Mouse (Mus musculus) lung, embryonic 16.5 days (tissue): ENCODE results near the gene Armc2. TPM values are rescaled to one million over a fixed set of nuclear protein-coding genes. Genes with fewer than 3 reads are reported as not detected.

ENCODE experiments used
- ATAC-seq: fragments of 200-750 bp; cut with Nextera tagmentation; 2 replicates; pipeline ENCODE4 v1.8.0; 2017; ENCODE audit warnings: low read depth, mild to moderate bottlenecking, moderate library complexity
- H3K27ac ChIP-seq: fragments of 300-500 bp; sonication (generic); 2 replicates; pipeline ENCODE4 v1.5.1; 2014; ENCODE audit warnings: mild to moderate bottlenecking, control low read depth, low read length
- H3K27me3 ChIP-seq: fragments of 300-500 bp; sonication (generic); 2 replicates; pipeline ENCODE4 v1.6.1; 2014; ENCODE audit warnings: low read depth, low read length, mixed read lengths; ENCODE audit not compliant: control insufficient read depth, insufficient read depth
- H3K36me3 ChIP-seq: fragments of 300-500 bp; sonication (generic); 2 replicates; pipeline ENCODE4 v1.6.1; 2014; ENCODE audit warnings: low read length; ENCODE audit not compliant: control insufficient read depth, insufficient read depth
- H3K4me1 ChIP-seq: fragments of 300-500 bp; sonication (generic); replicated peaks from 2 replicates; pipeline ENCODE4 v1.6.1; 2014; ENCODE audit warnings: low read length, mixed read lengths; ENCODE audit not compliant: control insufficient read depth, insufficient read depth
- H3K4me2 ChIP-seq: fragments of 300-500 bp; sonication (generic); 2 replicates; pipeline ENCODE4 v1.6.1; 2014; ENCODE audit warnings: low read depth, low read length, control low read depth
- H3K4me3 ChIP-seq: fragments of 300-500 bp; sonication (generic); 2 replicates; pipeline ENCODE4 v1.5.1; 2014; ENCODE audit warnings: mild to moderate bottlenecking, low read length, control low read depth
- H3K9ac ChIP-seq: fragments of 300-500 bp; sonication (generic); 2 replicates; pipeline ENCODE4 v1.6.1; 2014; ENCODE audit warnings: low read length, control low read depth
- H3K9me3 ChIP-seq: fragments of 300-500 bp; sonication (generic); 2 replicates; pipeline ENCODE4 v1.6.1; 2016; ENCODE audit warnings: low read length; ENCODE audit not compliant: control insufficient read depth
- WGBS: fragments of 180-500 bp; shearing (Covaris S2); extraction: QIAGEN DNeasy Blood & Tissue Kit; methylation state at CpG from one replicate; pipeline ENCODE4 v1.1.7; 2014; 5-methylcytosine and 5-hydroxymethylcytosine counted together
- polyA plus RNA-seq: library from polyadenylated mRNA; unstranded; fragments of >200 nt; fragmentation: Nextera tagmentation; extraction: Ambion mirVana; gene quantifications from 2 replicates; pipeline ENCODE4 v1.2.1, GENCODE M21; 2015

Gene Armc2
- polyA plus RNA-seq, 1 experiment from 2014 or later: 2.0 TPM

GRCm38 (mm10) chr10:41912290-41912994 is 105.8 kb downstream of the Armc2 start:
- Histone ChIP-seq H3K4me1 (no peaks in the 10 kb centered on the region), H3K9me3 (no peaks in the 10 kb centered on the region), H3K36me3 (peaks cover 2% of the 10 kb centered on the region; the same call in 1 of the 2 replicates), H3K27ac (no peak overlapping the region), H3K9ac (no peak overlapping the region), H3K4me2 (no peak overlapping the region), H3K4me3 (no peak overlapping the region), H3K27me3 (no peaks in the 10 kb centered on the region)
- 91% methylated on average over 8 of the region's 8 CpGs for WGBS
- ATAC-seq: no peak

- no peaks in the 10 kb centered on the region for H3K9me3 ChIP-seq
- H3K27ac ChIP-seq: no peak overlapping the region
- peaks cover 5% of the 10 kb centered on the region; the same call in 1 of the 2 replicates for H3K36me3 ChIP-seq
- no peaks in the 10 kb centered on the region for H3K4me1 ChIP-seq
- 83% methylated on average over 6 of the region's 6 CpGs for WGBS
- no peaks in the 10 kb centered on the region for H3K27me3 ChIP-seq
- H3K9ac ChIP-seq: no peak overlapping the region
- H3K4me3 ChIP-seq: no peak overlapping the region
- no peak overlapping the region for H3K4me2 ChIP-seq
- ATAC-seq: no peak
These were observed 109.3 kb downstream of the Armc2 start for GRCm38 (mm10) chr10:41908899-41909298.

GRCm38 (mm10) chr10:41907950-41908349 is 110.3 kb downstream of the Armc2 start:
- no peak overlapping the region for H3K27ac ChIP-seq
- WGBS: 78% methylated on average over 4 of the region's 4 CpGs
- H3K4me2 ChIP-seq: no peak overlapping the region
- no peaks in the 10 kb centered on the region for H3K4me1 ChIP-seq
- no peaks in the 10 kb centered on the region for H3K27me3 ChIP-seq
- no peak for ATAC-seq
- no peaks in the 10 kb centered on the region for H3K9me3 ChIP-seq
- H3K36me3 ChIP-seq: peaks cover 5% of the 10 kb centered on the region
- no peak overlapping the region for H3K4me3 ChIP-seq
- H3K9ac ChIP-seq: no peak overlapping the region

GRCm38 (mm10) chr10:41907473-41907872 is 110.8 kb downstream of the Armc2 start:
- H3K4me3 ChIP-seq: no peak overlapping the region
- H3K9ac ChIP-seq: no peak overlapping the region
- peaks cover 5% of the 10 kb centered on the region for H3K36me3 ChIP-seq
- H3K4me1 ChIP-seq: no peaks in the 10 kb centered on the region
- no peak for ATAC-seq
- no peaks in the 10 kb centered on the region for H3K27me3 ChIP-seq
- H3K4me2 ChIP-seq: no peak overlapping the region
- H3K9me3 ChIP-seq: no peaks in the 10 kb centered on the region
- 81% methylated on average over 11 of the region's 11 CpGs for WGBS
- no peak overlapping the region for H3K27ac ChIP-seq

GRCm38 (mm10) chr10:41901864-41902263 is 116.4 kb downstream of the Armc2 start:
- no peak overlapping the region for H3K9ac ChIP-seq
- peaks cover 17% of the 10 kb centered on the region for H3K36me3 ChIP-seq
- H3K27ac ChIP-seq: no peak overlapping the region
- H3K4me3 ChIP-seq: no peak overlapping the region
- H3K27me3 ChIP-seq: no peaks in the 10 kb centered on the region
- ATAC-seq: no peak
- H3K4me1 ChIP-seq: no peaks in the 10 kb centered on the region
- no peaks in the 10 kb centered on the region for H3K9me3 ChIP-seq
- 92% methylated on average over 6 of the region's 6 CpGs for WGBS
- no peak overlapping the region for H3K4me2 ChIP-seq

GRCm38 (mm10) chr10:41901456-41901855 is 116.8 kb downstream of the Armc2 start:
- Histone ChIP-seq H3K9ac (no peak overlapping the region), H3K4me3 (no peak overlapping the region), H3K9me3 (no peaks in the 10 kb centered on the region), H3K4me1 (no peaks in the 10 kb centered on the region), H3K27ac (no peak overlapping the region), H3K27me3 (no peaks in the 10 kb centered on the region), H3K36me3 (peaks cover 17% of the 10 kb centered on the region), H3K4me2 (no peak overlapping the region)
- 83% methylated on average over 8 of the region's 8 CpGs for WGBS
- no peak for ATAC-seq

- no peak overlapping the region for H3K9ac ChIP-seq
- H3K36me3 ChIP-seq: peaks cover 14% of the 10 kb centered on the region
- 89% methylated on average over 2 of the region's 2 CpGs for WGBS
- no peak for ATAC-seq
- peaks cover 10% of the 10 kb centered on the region for H3K4me1 ChIP-seq
- H3K9me3 ChIP-seq: no peaks in the 10 kb centered on the region
- H3K27ac ChIP-seq: no peak overlapping the region
- no peak overlapping the region for H3K4me2 ChIP-seq
- H3K27me3 ChIP-seq: no peaks in the 10 kb centered on the region
- no peak overlapping the region for H3K4me3 ChIP-seq
These were observed 121.4 kb downstream of the Armc2 start for GRCm38 (mm10) chr10:41896865-41897264.

- Histone ChIP-seq H3K9me3 (no peaks in the 10 kb centered on the region), H3K27ac (no peak overlapping the region), H3K36me3 (peaks cover 14% of the 10 kb centered on the region), H3K27me3 (no peaks in the 10 kb centered on the region), H3K9ac (no peak overlapping the region), H3K4me1 (peaks cover 10% of the 10 kb centered on the region), H3K4me3 (no peak overlapping the region), H3K4me2 (no peak overlapping the region)
- ATAC-seq: no peak
These were observed 121.8 kb downstream of the Armc2 start for GRCm38 (mm10) chr10:41896425-41896824.

GRCm38 (mm10) chr10:41893433-41894411 is 124.5 kb downstream of the Armc2 start:
- Histone ChIP-seq H3K36me3 (peaks cover 8% of the 10 kb centered on the region), H3K27ac (no peak overlapping the region; the same call in 1 of the 2 replicates), H3K27me3 (no peaks in the 10 kb centered on the region), H3K4me2 (no peak overlapping the region), H3K9ac (no peak overlapping the region; the same call in 1 of the 2 replicates), H3K4me3 (no peak overlapping the region), H3K9me3 (no peaks in the 10 kb centered on the region), H3K4me1 (peaks cover 11% of the 10 kb centered on the region)
- ATAC-seq: peak; percentile 36; the same call in 1 of the 2 replicates
- WGBS: 38% methylated on average over 4 of the region's 4 CpGs
